Mouse (Mus musculus) limb, embryonic 10.5 days (tissue): ENCODE measurements around the gene Rcn3. TPM values are rescaled to one million over a fixed set of nuclear protein-coding genes. Genes with fewer than 3 reads are reported as not detected.

Source experiments
- DNase-seq: peaks from one replicate; pipeline ENCODE4 v3.0.0-alpha.2; 2017; ENCODE audit warnings: low spot score
- H3K27ac ChIP-seq: fragments of 300-500 bp; sonication (generic); 2 replicates; pipeline ENCODE4 v1.5.1; 2016; ENCODE audit warnings: mild to moderate bottlenecking
- H3K27me3 ChIP-seq: fragments of 300-500 bp; sonication (generic); 2 replicates; pipeline ENCODE4 v1.6.1; 2016; ENCODE audit warnings: low read depth, mild to moderate bottlenecking; ENCODE audit not compliant: poor library complexity, severe bottlenecking
- H3K36me3 ChIP-seq: fragments of 300-500 bp; sonication (generic); 2 replicates; pipeline ENCODE4 v1.6.1; 2016; ENCODE audit warnings: mild to moderate bottlenecking, moderate library complexity
- H3K4me1 ChIP-seq: fragments of 300-500 bp; sonication (generic); 2 replicates; pipeline ENCODE4 v1.6.1; 2016
- H3K4me3 ChIP-seq: fragments of 300-500 bp; sonication (generic); 2 replicates; pipeline ENCODE4 v1.5.1; 2016; ENCODE audit warnings: mild to moderate bottlenecking, moderate library complexity
- H3K9me3 ChIP-seq: fragments of 300-500 bp; sonication (generic); replicated peaks from 2 replicates; pipeline ENCODE4 v1.6.1; 2016; ENCODE audit warnings: mild to moderate bottlenecking
- WGBS: fragments of 180-500 bp; shearing (Covaris S2); methylation state at CpG from one replicate; pipeline ENCODE4 v1.1.7; 2016; 5-methylcytosine and 5-hydroxymethylcytosine counted together
- polyA plus RNA-seq: library from polyadenylated mRNA; unstranded; fragments of >200 nt; fragmentation: Nextera tagmentation; extraction: Ambion mirVana; gene quantifications from 2 replicates; pipeline ENCODE4 v1.2.1, GENCODE M21; 2016

Rcn3 gene
- polyA plus RNA-seq, 1 experiment from 2014 or later, result 210 TPM

DNA sequence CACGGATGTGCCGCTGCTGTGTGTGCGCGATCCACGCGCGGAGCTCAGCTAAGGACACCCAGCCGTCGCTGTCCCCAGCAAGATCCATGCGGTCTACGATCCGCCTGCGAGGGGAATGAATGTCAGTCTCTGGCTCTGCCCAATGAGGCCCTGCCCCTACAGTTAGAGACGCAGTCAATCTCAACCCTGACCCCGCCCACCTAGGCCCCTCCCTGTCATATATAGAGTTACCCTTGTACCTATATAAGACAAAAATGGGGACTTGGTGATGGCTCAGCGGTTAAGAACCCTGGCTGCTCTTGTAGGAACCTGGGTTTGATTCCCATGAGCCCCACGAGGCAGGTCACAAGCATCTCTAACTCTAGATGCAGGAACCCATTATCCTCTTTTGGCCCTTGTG, 3.4 kb downstream of the Rcn3 start:
- H3K9me3 ChIP-seq, result no peaks in the 10 kb centered on the region
- 92% methylated on average over 17 of the region's 17 CpGs for WGBS
- peaks cover 65% of the 10 kb centered on the region for H3K36me3 ChIP-seq

DNA sequence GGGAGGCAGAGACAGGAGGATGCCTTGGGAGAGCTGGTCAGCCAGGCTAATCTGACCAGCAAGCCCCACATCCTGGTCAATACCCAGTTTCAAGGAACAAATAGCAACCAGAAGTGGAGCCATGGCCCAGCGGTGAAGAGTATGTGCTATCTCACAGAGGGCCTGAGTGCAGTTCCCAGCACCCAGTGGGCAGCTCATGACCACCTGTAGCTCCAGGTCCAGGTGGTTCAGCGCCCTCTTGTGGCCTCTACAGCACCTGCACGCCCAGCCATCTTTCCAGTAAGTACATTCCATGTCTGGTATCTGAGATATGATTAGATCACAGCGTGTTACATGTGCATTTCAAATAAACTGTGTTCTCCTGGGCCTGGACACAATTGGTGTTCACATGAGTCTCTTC, 5.9 kb downstream of the Rcn3 start:
- Histone ChIP-seq H3K9me3 (no peaks in the 10 kb centered on the region), H3K4me1 (peaks cover 21% of the 10 kb centered on the region), H3K4me3 (no peak overlapping the region), H3K27me3 (no peaks in the 10 kb centered on the region), H3K27ac (no peak overlapping the region), H3K36me3 (peaks cover 83% of the 10 kb centered on the region)
- no peak for DNase-seq
- 78% methylated on average over 4 of the region's 4 CpGs for WGBS

More for the DNA sequence above, 3.4 kb downstream of the Rcn3 start:
- no peaks in the 10 kb centered on the region for H3K27me3 ChIP-seq
- DNase-seq, result no peak
- no peak overlapping the region for H3K4me3 ChIP-seq
- no peak overlapping the region for H3K27ac ChIP-seq
- peaks cover 27% of the 10 kb centered on the region for H3K4me1 ChIP-seq

DNA sequence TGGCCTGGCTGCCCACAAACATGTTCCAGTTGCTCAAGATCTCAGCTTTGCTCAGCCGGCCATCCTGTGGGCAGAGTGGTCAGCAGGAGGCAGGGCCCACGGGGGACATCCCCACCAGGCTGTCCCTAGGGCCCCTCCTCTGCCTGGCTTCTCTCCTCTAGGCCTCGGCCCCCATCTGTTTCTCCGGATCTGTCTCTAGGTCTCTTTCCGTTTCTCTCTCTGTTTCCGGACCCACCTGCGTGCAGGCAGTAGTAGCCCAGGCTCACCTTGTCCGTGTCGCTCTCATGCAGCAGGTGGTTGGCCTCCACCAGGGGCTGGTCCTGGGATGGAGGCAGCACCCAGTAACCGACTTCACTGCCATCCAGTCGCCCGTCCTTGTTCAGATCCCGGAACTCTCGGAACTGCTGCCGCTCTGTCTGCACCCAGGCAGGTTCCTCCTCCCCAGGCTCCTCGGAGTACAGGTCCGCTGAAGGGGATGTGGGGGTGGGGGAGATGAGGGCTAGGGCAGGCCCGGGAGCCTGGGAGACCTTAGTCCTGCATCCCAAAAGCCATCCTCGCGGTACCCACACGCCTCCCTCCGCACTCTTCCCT, 8.6 kb downstream of the Rcn3 start:
- Histone ChIP-seq H3K9me3 (no peaks in the 10 kb centered on the region), H3K36me3 (peaks cover 70% of the 10 kb centered on the region), H3K4me3 (no peak overlapping the region), H3K27ac (0 out of 2 replicates have a peak overlapping the region, but pooled peaks have one; percentile 46), H3K4me1 (peaks cover 11% of the 10 kb centered on the region), H3K27me3 (no peaks in the 10 kb centered on the region)
- WGBS, result 88% methylated on average over 22 of the region's 22 CpGs
- no peak for DNase-seq

DNA sequence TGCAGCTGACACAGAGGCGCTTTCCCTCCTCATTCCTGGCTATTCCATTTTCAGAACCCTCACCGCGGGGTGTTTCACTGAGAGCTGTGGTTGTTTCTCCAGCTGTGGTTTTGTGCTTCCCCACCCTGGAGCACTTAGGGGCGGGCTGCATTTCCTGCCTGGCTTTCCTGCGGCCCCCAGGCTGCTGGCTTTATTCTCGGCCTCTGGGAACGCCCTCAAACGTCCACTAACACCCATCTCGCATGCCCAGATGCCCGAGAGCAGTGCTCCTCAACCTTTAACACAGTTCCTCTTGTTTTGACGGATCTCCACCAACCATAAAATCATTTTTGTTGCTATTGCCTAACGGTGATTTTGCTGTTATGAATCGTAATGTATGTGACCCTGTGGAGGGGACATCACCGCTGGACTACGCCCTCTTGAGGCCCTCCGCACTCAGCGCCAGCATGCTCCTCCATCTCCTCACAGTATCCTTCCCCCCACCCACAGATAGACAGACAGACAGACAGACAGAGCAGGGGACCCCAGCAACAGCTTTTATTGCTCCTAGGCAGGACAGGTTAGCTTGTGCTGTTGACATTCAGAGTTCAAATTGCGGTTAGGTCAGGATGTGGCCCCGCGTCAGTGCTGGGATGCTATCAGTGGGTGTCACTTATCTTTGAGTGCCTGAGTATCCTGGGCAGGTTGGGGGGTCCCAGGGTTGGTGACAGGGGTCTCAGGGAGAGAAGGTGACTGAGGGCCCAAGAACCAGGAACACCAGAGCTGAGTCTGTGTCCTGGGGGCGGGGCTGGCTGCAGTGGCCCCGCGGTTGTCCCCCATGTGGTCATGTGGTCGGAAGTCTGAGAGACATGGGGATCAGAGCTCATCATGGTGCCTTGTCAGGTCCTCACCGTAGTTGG, 9.4 kb downstream of the Rcn3 start:
- Histone ChIP-seq H3K27me3 (no peaks in the 10 kb centered on the region), H3K4me1 (peaks cover 11% of the 10 kb centered on the region), H3K36me3 (peaks cover 69% of the 10 kb centered on the region), H3K4me3 (no peak overlapping the region), H3K9me3 (no peaks in the 10 kb centered on the region), H3K27ac (peak overlapping the region; percentile 46; the same call in 1 of the 2 replicates)
- DNase-seq, result no peak
- WGBS, result 77% methylated on average over 25 of the region's 25 CpGs

DNA sequence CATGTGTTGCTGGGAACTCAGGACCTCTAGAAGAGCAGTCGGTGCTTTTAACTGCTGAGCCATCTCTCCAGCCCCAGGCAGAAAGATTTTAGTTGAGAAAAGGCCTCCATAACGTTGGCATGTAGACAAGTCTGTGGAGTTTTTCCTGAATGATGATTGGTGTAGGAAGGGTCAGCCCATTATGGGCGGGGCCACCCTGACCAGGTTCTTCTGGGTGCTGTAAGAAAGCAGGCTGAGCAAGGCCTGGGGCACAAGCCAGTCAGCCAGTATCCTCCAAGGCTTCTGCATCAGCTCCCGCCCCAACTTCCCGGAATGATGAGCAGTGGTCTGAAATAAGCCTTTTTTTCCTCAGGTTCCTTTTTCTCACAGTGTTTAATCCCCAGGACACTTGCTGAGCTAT, 11.0 kb downstream of the Rcn3 start:
- H3K4me3 ChIP-seq, result no peak overlapping the region
- DNase-seq, result no peak
- 51% methylated on average over 5 of the region's 5 CpGs for WGBS
- H3K36me3 ChIP-seq, result peaks cover 69% of the 10 kb centered on the region
- H3K27ac ChIP-seq, result no peak overlapping the region
- peaks cover 11% of the 10 kb centered on the region for H3K4me1 ChIP-seq
- no peaks in the 10 kb centered on the region for H3K9me3 ChIP-seq
- H3K27me3 ChIP-seq, result no peaks in the 10 kb centered on the region

DNA sequence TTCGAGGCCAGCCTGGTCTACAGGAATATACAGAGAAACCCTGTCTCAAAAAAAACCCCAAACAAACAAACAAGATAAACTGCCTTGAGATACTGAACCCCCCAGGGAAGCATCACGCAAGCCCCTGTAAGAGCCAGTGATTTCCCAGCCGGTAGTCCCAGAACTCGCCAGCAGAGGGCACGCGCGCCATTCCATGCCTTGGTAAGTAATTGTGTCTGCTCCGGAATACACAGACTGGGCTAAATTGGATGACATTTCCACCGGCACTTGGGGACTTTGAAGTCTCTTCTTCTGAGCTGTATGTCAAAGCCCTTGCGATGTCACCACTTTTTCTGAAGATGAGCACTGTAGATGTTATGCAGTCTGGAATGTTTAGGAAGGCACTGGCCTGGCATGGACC, 12.2 kb downstream of the Rcn3 start:
- Histone ChIP-seq H3K36me3 (peaks cover 69% of the 10 kb centered on the region), H3K9me3 (no peaks in the 10 kb centered on the region)
- peak; percentile 96 for DNase-seq

DNA sequence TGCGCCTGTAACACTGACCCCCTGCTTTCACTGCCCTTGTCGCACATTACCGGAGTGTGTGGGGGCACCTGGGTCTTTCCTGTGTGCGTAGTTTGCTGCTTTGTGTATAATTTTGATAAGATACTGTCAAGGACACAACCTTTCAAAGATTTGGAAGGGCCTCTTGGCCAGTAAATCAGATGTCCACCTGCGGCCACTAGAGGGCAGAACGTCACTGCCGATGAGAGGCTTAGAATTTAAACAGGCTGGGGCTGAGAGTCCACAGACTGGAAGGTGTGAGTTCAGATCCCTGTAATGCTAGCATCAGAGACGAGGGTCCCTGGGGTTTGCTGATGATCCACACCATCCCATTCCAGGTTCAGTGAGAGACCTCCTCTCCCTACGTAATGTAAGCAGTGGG, 13.5 kb downstream of the Rcn3 start:
- Histone ChIP-seq H3K4me1 (peaks cover 10% of the 10 kb centered on the region), H3K9me3 (no peaks in the 10 kb centered on the region), H3K36me3 (peaks cover 69% of the 10 kb centered on the region), H3K4me3 (0 out of 2 replicates have a peak overlapping the region, but pooled peaks have one; percentile 2), H3K27ac (no peak overlapping the region), H3K27me3 (no peaks in the 10 kb centered on the region)
- peak; percentile 86 for DNase-seq
- WGBS, result 43% methylated on average over 9 of the region's 9 CpGs

More for the DNA sequence above, 12.2 kb downstream of the Rcn3 start:
- Histone ChIP-seq H3K27me3 (no peaks in the 10 kb centered on the region), H3K4me3 (no peak overlapping the region), H3K4me1 (peaks cover 11% of the 10 kb centered on the region), H3K27ac (no peak overlapping the region)
- 2% methylated on average over 10 of the region's 10 CpGs for WGBS

DNA sequence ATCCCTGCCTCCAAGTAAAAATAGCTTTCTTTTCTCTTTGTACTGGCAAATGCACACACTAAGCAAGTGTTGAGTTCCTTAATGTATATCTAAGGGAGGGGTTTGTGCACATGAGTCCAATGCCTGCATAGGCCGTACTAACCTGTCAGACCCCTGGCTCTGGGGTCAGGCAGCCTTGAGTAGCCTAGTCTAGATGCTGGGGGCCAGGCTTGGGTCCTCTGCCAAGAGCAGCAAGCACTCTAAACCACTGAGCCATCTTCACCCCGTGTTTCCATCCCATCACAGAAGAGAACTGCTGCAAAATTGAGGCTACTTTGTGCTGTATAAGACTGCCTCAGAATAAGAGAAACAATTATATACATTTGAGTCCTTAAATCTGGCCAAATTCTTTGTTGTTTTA, 14.2 kb downstream of the Rcn3 start:
- no peak overlapping the region for H3K4me3 ChIP-seq
- no peaks in the 10 kb centered on the region for H3K9me3 ChIP-seq
- H3K36me3 ChIP-seq, result peaks cover 69% of the 10 kb centered on the region
- H3K4me1 ChIP-seq, result peaks cover 5% of the 10 kb centered on the region
- no peaks in the 10 kb centered on the region for H3K27me3 ChIP-seq
- 93% methylated on average over 2 of the region's 2 CpGs for WGBS
- no peak overlapping the region for H3K27ac ChIP-seq
- no peak for DNase-seq

DNA sequence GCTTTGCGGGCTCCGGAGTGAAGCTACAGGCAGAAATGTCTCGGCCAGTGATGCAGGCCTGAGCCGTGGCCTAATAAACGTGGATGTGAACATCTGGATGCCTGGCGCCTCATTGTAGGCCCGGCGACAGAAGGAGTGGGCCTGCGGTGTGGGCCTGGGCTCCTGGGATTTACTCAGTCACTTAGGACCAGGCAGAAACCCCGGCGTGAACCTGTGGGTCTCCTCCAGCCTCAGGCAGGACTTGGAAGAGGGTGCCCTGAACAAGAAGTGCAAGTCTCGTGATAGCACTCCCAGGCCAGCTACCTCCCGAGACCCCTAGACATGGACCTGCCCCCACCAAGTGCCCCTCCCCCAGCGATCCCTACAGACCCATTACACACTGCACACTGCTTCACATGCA, 14.7 kb downstream of the Rcn3 start:
- Histone ChIP-seq H3K4me1 (peaks cover under 1% of the 10 kb centered on the region), H3K36me3 (peaks cover 66% of the 10 kb centered on the region), H3K4me3 (no peak overlapping the region), H3K27me3 (no peaks in the 10 kb centered on the region), H3K9me3 (no peaks in the 10 kb centered on the region), H3K27ac (no peak overlapping the region)
- no peak for DNase-seq
- 87% methylated on average over 14 of the region's 14 CpGs for WGBS

DNA sequence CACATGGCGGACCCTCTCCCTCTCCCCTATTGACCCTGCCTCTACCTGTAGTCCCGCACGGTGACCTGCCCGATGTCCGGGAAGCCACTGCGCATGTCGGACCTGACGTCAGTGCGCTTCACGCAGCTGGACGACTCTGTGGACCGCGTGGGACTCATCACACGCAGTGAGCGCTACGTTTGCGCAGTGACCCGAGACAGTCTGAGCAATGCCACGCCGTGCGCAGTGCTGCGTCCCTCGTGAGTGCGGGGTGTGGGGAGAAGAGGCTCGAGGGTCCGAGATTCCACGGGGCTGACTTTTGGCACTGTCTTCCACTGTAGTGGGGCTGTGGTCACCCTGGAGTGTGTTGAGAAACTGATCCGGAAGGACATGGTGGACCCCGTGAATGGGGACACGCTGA, 15.5 kb downstream of the Rcn3 start:
- 89% methylated on average over 30 of the region's 30 CpGs for WGBS

DNA sequence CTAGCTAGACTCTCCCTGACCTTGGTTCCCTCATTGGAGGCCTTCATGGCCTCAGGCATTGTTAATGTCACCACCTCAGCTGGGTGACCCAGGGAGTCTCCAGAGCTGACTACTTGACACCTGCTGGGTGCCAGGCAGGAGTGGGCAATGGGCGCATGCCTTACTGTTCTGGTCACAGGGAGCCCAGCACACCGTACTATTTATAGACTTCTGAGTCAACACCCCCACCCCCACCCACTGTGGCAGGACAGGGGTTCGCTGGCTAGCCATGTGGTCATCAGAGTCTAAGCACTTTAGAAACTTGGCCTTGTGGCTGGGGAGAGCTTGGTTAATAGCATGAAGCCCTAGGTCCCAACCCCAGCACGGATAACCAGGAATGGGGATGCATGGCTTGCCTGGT, 16.6 kb downstream of the Rcn3 start:
- H3K27me3 ChIP-seq, result no peaks in the 10 kb centered on the region
- WGBS, result 93% methylated on average over 4 of the region's 4 CpGs
- H3K9me3 ChIP-seq, result no peaks in the 10 kb centered on the region
- H3K4me3 ChIP-seq, result no peak overlapping the region
- no peak overlapping the region for H3K27ac ChIP-seq
- H3K4me1 ChIP-seq, result no peaks in the 10 kb centered on the region; the same call in 1 of the 2 replicates
- H3K36me3 ChIP-seq, result peaks cover 57% of the 10 kb centered on the region
- DNase-seq, result no peak

More for the DNA sequence above, 15.5 kb downstream of the Rcn3 start:
- Histone ChIP-seq H3K27ac (no peak overlapping the region), H3K27me3 (no peaks in the 10 kb centered on the region), H3K36me3 (peaks cover 63% of the 10 kb centered on the region), H3K4me1 (no peaks in the 10 kb centered on the region; the same call in 1 of the 2 replicates), H3K9me3 (no peaks in the 10 kb centered on the region), H3K4me3 (no peak overlapping the region)
- no peak for DNase-seq

DNA sequence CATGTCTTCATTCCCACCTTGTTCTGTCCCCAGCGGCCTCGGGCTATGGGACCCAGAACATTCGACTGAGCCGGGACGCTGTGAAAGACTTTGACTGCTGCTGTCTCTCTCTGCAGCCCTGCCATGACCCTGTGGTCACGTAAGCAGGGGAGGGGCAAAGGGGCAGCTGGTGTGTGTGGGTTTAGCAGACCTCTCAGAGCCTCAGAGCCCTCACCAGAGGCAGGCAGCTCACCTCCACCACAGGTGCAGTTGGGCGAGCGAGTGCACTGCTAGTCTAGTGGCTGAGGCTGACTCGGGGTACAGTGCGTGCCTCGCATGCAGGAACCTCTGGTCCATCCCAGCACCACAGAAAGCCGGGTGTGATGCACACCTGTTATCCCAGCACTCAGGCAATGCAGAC, 18.1 kb downstream of the Rcn3 start:
- peaks cover 59% of the 10 kb centered on the region for H3K36me3 ChIP-seq
- no peaks in the 10 kb centered on the region for H3K27me3 ChIP-seq

DNA sequence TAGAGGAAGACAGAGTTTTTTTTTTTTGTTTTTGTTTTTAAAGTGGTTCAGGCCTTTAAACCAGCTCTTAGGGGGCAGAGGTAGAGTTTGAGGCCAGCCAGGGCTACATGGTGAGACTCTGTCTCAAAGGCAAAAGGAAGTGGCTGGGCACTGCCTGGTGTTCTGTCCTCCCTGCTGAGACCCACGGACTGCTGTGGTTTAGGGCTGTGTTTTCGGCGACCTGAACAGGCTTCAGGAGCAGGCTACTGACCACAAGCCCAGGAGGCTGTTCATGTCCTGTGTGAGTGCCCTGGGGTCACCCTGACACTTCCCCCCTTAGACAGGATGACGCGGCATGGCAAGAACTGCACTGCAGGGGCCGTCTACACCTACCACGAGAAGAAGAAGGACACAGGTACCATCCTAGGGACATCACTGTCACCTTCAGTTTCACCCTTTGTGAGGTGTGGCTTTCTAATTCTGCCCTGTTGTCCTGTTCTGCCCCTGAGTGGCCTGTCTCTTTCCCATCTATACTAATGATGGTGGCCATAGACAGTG, 18.8 kb downstream of the Rcn3 start:
- H3K27ac ChIP-seq, result no peak overlapping the region
- 80% methylated on average over 7 of the region's 7 CpGs for WGBS

More for the DNA sequence above, 18.1 kb downstream of the Rcn3 start:
- DNase-seq, result no peak
- Histone ChIP-seq H3K4me3 (no peak overlapping the region), H3K4me1 (no peaks in the 10 kb centered on the region; the same call in 1 of the 2 replicates), H3K9me3 (no peaks in the 10 kb centered on the region), H3K27ac (no peak overlapping the region)
- 91% methylated on average over 12 of the region's 12 CpGs for WGBS

More for the DNA sequence above, 18.8 kb downstream of the Rcn3 start:
- Histone ChIP-seq H3K36me3 (peaks cover 57% of the 10 kb centered on the region), H3K4me1 (no peaks in the 10 kb centered on the region; the same call in 1 of the 2 replicates), H3K9me3 (no peaks in the 10 kb centered on the region), H3K4me3 (no peak overlapping the region), H3K27me3 (no peaks in the 10 kb centered on the region)
- no peak for DNase-seq
